12 mouse cellular contexts compared by ENCODE assay signal in the genomic region with DNA sequence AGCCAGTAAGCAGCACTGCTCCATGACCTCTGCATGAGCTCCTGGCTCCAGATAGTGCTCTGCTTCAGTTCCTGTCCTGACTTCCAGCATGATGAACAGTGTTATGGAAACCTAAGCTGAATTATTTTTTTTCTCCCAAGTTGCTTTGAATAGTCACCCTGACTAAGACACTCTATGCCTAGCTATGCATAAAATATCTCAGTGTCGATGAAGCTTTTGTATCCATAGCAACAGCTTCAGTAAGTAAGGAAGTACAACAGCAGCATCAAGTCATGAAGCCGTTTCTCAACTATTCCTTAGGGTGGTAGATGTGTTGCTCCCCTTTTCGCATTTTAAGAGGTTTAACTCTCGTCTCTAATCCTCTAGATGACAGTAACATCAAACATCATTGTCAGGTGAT.
"Had no signal": no experiment of that assay in that cellular context is flagged by ENCODE, and none has a peak within 500 bp of the region (broad histone marks: within the 10 kb centered on the region; RNA-seq: fewer than 3 reads in every experiment).

No protein-coding gene starts in this region.

- H3K4me2 ChIP-seq: limb, embryonic 15.5 days; liver, embryonic 12.5 days; lung, embryonic 14.5 days; midbrain, embryonic 12.5 days; stomach, embryonic 15.5 days had no signal

- H3K9ac ChIP-seq: limb, embryonic 15.5 days; liver, embryonic 12.5 days; lung, embryonic 14.5 days; midbrain, embryonic 12.5 days; stomach, embryonic 15.5 days had no signal

- H3K27ac ChIP-seq: limb, embryonic 15.5 days; liver, embryonic 12.5 days; midbrain, embryonic 12.5 days; stomach, embryonic 15.5 days had no signal

- H3K4me1 ChIP-seq: limb, embryonic 15.5 days; liver, embryonic 12.5 days; midbrain, embryonic 12.5 days; stomach, embryonic 15.5 days had no signal

- H3K36me3 ChIP-seq: limb, embryonic 15.5 days; liver, embryonic 12.5 days; midbrain, embryonic 12.5 days; stomach, embryonic 15.5 days had no signal

- H3K9me3 ChIP-seq: limb, embryonic 15.5 days; liver, embryonic 12.5 days; midbrain, embryonic 12.5 days; stomach, embryonic 15.5 days had no signal

- H3K4me3 ChIP-seq: limb, embryonic 15.5 days; liver, embryonic 12.5 days; midbrain, embryonic 12.5 days; stomach, embryonic 15.5 days had no signal

- H3K27me3 ChIP-seq: limb, embryonic 15.5 days; liver, embryonic 12.5 days; midbrain, embryonic 12.5 days; stomach, embryonic 15.5 days had no signal

- DNase-seq: kidney, adult 18-20 months; kidney, postnatal 10 days; kidney, postnatal 4 days; lung, embryonic 14.5 days; lung, postnatal 10 days; lung, postnatal 4 days; right cerebral cortex, postnatal 14 days; thymus, postnatal 36 days had no signal
